Mouse (Mus musculus): ENCODE measurements around the gene Fcf1. TPM values are rescaled to one million over a fixed set of nuclear protein-coding genes. Genes with fewer than 3 reads are reported as not detected.

Fcf1 gene
- polyA plus RNA-seq, 1 experiment, result 129 TPM

GRCm38 (mm10) chr12:84943006-84943952 lies 27.4 kb upstream of the Fcf1 start:
- Histone ChIP-seq H3ac (ENCODE audit: control insufficient read depth, insufficient read length) (no peak overlapping the region), H3K79me2 (ENCODE audit: control insufficient read depth, insufficient read depth) (no peaks in the 10 kb centered on the region), H3K4me2 (ENCODE audit: low read depth) (no peak overlapping the region), H3K27me3 (ENCODE audit: control insufficient read depth, insufficient read depth, insufficient read length) (no peaks in the 10 kb centered on the region), H3K36me3 (ENCODE audit: control insufficient read depth, insufficient read depth) (peaks cover 62% of the 10 kb centered on the region), H3K4me3 (no peak overlapping the region)
- no peak for TF ChIP-seq E2F4 (IDR thresholded peaks at IDR 0.05; ENCODE audit: insufficient read depth)
- TF ChIP-seq USF1 (IDR thresholded peaks at IDR 0.05; ENCODE audit: low read depth), result no peak
- no peak for TF ChIP-seq MAX (IDR thresholded peaks at IDR 0.05; ENCODE audit: low read depth)
- TF ChIP-seq POLR2A (IDR thresholded peaks at IDR 0.05; ENCODE audit: insufficient read length, low read depth), result no peak
- no peak for TF ChIP-seq CEBPB (IDR thresholded peaks at IDR 0.05; ENCODE audit: insufficient read depth, poor library complexity, severe bottlenecking)
- TF ChIP-seq POLR2AphosphoS2 (IDR thresholded peaks at IDR 0.05; ENCODE audit: insufficient read length, low read depth), result no peak
- no peak for TF ChIP-seq MYOD1 (IDR thresholded peaks at IDR 0.05; ENCODE audit: control insufficient read depth in 1 of 3, insufficient read length in 2 of 3, low read depth in 2 of 3)
- TF ChIP-seq TCF3 (IDR thresholded peaks at IDR 0.05; ENCODE audit: insufficient read length, low read depth), result no peak
- TF ChIP-seq SRF (IDR thresholded peaks at IDR 0.05; ENCODE audit: control insufficient read depth, insufficient read length, low read depth), result no peak
- no peak for TF ChIP-seq MYOG (IDR thresholded peaks at IDR 0.05; ENCODE audit: control insufficient read depth in 1 of 3, insufficient read depth in 1 of 3, insufficient read length in 2 of 3, low read depth in 2 of 3)
- TF ChIP-seq TCF12 (IDR thresholded peaks at IDR 0.05; ENCODE audit: insufficient read depth, poor library complexity, severe bottlenecking), result no peak
- no peak for TF ChIP-seq REST (IDR thresholded peaks at IDR 0.05; ENCODE audit: insufficient read depth, insufficient read length)

GRCm38 (mm10) chr12:84944150-84944812 lies 26.4 kb upstream of the Fcf1 start:
- H3K4me3 ChIP-seq, result no peak overlapping the region
- no peaks in the 10 kb centered on the region for H3K79me2 ChIP-seq (ENCODE audit: control insufficient read depth, insufficient read depth)
- peaks cover 62% of the 10 kb centered on the region for H3K36me3 ChIP-seq (ENCODE audit: control insufficient read depth, insufficient read depth)
- no peak overlapping the region for H3ac ChIP-seq (ENCODE audit: control insufficient read depth, insufficient read length)
- TF ChIP-seq MAX (IDR thresholded peaks at IDR 0.05; ENCODE audit: low read depth), result no peak
- TF ChIP-seq MYOD1 (IDR thresholded peaks at IDR 0.05; ENCODE audit: control insufficient read depth in 1 of 3, insufficient read length in 2 of 3, low read depth in 2 of 3), result no peak
- no peak for TF ChIP-seq MYOG (IDR thresholded peaks at IDR 0.05; ENCODE audit: control insufficient read depth in 1 of 3, insufficient read depth in 1 of 3, insufficient read length in 2 of 3, low read depth in 2 of 3)
- TF ChIP-seq REST (IDR thresholded peaks at IDR 0.05; ENCODE audit: insufficient read depth, insufficient read length), result no peak
- no peak for TF ChIP-seq CEBPB (IDR thresholded peaks at IDR 0.05; ENCODE audit: insufficient read depth, poor library complexity, severe bottlenecking)
- no peak for TF ChIP-seq USF1 (IDR thresholded peaks at IDR 0.05; ENCODE audit: low read depth)
- TF ChIP-seq POLR2AphosphoS2 (IDR thresholded peaks at IDR 0.05; ENCODE audit: insufficient read length, low read depth), result no peak
- TF ChIP-seq TCF12 (IDR thresholded peaks at IDR 0.05; ENCODE audit: insufficient read depth, poor library complexity, severe bottlenecking), result no peak
- TF ChIP-seq TCF3 (IDR thresholded peaks at IDR 0.05; ENCODE audit: insufficient read length, low read depth), result no peak
- no peak for TF ChIP-seq SRF (IDR thresholded peaks at IDR 0.05; ENCODE audit: control insufficient read depth, insufficient read length, low read depth)
- no peak for TF ChIP-seq POLR2A (IDR thresholded peaks at IDR 0.05; ENCODE audit: insufficient read length, low read depth)
- no peak for TF ChIP-seq E2F4 (IDR thresholded peaks at IDR 0.05; ENCODE audit: insufficient read depth)
- no peak overlapping the region for H3K4me2 ChIP-seq (ENCODE audit: low read depth)
- H3K27me3 ChIP-seq (ENCODE audit: control insufficient read depth, insufficient read depth, insufficient read length), result no peaks in the 10 kb centered on the region

- H3K36me3 ChIP-seq (ENCODE audit: control insufficient read depth, insufficient read depth), result peaks cover 62% of the 10 kb centered on the region
- H3K4me2 ChIP-seq (ENCODE audit: low read depth), result no peak overlapping the region
- H3ac ChIP-seq (ENCODE audit: control insufficient read depth, insufficient read length), result no peak overlapping the region
- H3K4me3 ChIP-seq, result no peak overlapping the region
- no peaks in the 10 kb centered on the region for H3K27me3 ChIP-seq (ENCODE audit: control insufficient read depth, insufficient read depth, insufficient read length)
- TF ChIP-seq TCF3 (IDR thresholded peaks at IDR 0.05; ENCODE audit: insufficient read length, low read depth) (no peak), MYOD1 (IDR thresholded peaks at IDR 0.05; ENCODE audit: control insufficient read depth in 1 of 3, insufficient read length in 2 of 3, low read depth in 2 of 3) (no peak), E2F4 (IDR thresholded peaks at IDR 0.05; ENCODE audit: insufficient read depth) (no peak), TCF12 (IDR thresholded peaks at IDR 0.05; ENCODE audit: insufficient read depth, poor library complexity, severe bottlenecking) (no peak), POLR2AphosphoS2 (IDR thresholded peaks at IDR 0.05; ENCODE audit: insufficient read length, low read depth) (no peak), SRF (IDR thresholded peaks at IDR 0.05; ENCODE audit: control insufficient read depth, insufficient read length, low read depth) (no peak), REST (IDR thresholded peaks at IDR 0.05; ENCODE audit: insufficient read depth, insufficient read length) (no peak), POLR2A (IDR thresholded peaks at IDR 0.05; ENCODE audit: insufficient read length, low read depth) (no peak), MYOG (IDR thresholded peaks at IDR 0.05; ENCODE audit: control insufficient read depth in 1 of 3, insufficient read depth in 1 of 3, insufficient read length in 2 of 3, low read depth in 2 of 3) (no peak), USF1 (IDR thresholded peaks at IDR 0.05; ENCODE audit: low read depth) (no peak), CEBPB (IDR thresholded peaks at IDR 0.05; ENCODE audit: insufficient read depth, poor library complexity, severe bottlenecking) (no peak), MAX (IDR thresholded peaks at IDR 0.05; ENCODE audit: low read depth) (no peak)
- no peaks in the 10 kb centered on the region for H3K79me2 ChIP-seq (ENCODE audit: control insufficient read depth, insufficient read depth)
Measured at GRCm38 (mm10) chr12:84944813-84945553, 25.7 kb upstream of the Fcf1 start.

Data from myocyte (in vitro differentiated cells).